Mouse (Mus musculus) neural tube, embryonic 10.5 days (tissue): ENCODE measurements around the gene Mex3a.

Experiments
- DNase-seq: peaks from one replicate; pipeline ENCODE4 v3.0.0-alpha.2; 2017; ENCODE audit warnings: low spot score; ENCODE audit errors: extremely low spot score

The Mex3a gene

GRCm38 (mm10) chr3:88527565-88527964, 4.6 kb upstream of the Mex3a start:
- no peak for DNase-seq

GRCm38 (mm10) chr3:88528646-88529045, 3.5 kb upstream of the Mex3a start:
- DNase-seq = no peak

GRCm38 (mm10) chr3:88529204-88530000, 2.8 kb upstream of the Mex3a start:
- DNase-seq = no peak

- peak; percentile 52 for DNase-seq
Observed at GRCm38 (mm10) chr3:88530082-88530864, 1.9 kb upstream of the Mex3a start.

- peak; percentile 94 for DNase-seq
Observed at GRCm38 (mm10) chr3:88531348-88532298, 572 bp upstream of the Mex3a start.

- DNase-seq = peak; percentile 75
Observed at GRCm38 (mm10) chr3:88532689-88533511, 705 bp downstream of the Mex3a start.

- peak; percentile 36 for DNase-seq
Observed at GRCm38 (mm10) chr3:88533706-88534105, 1.5 kb downstream of the Mex3a start.

GRCm38 (mm10) chr3:88535005-88535404, 2.8 kb downstream of the Mex3a start:
- DNase-seq = no peak

- no peak for DNase-seq
Observed at GRCm38 (mm10) chr3:88535527-88535926, 3.3 kb downstream of the Mex3a start.

GRCm38 (mm10) chr3:88536103-88536930, 4.1 kb downstream of the Mex3a start:
- peak; percentile 68 for DNase-seq

- no peak for DNase-seq
Observed at GRCm38 (mm10) chr3:88537146-88537545, 5.0 kb downstream of the Mex3a start.

- no peak for DNase-seq
Observed at GRCm38 (mm10) chr3:88538271-88539145, 6.3 kb downstream of the Mex3a start.

GRCm38 (mm10) chr3:88539397-88539796, 7.2 kb downstream of the Mex3a start:
- DNase-seq = no peak

GRCm38 (mm10) chr3:88540085-88540484, 7.9 kb downstream of the Mex3a start:
- DNase-seq = no peak

GRCm38 (mm10) chr3:88541622-88542401, 9.6 kb downstream of the Mex3a start:
- DNase-seq = no peak

GRCm38 (mm10) chr3:88542486-88542885, 10.3 kb downstream of the Mex3a start:
- DNase-seq = no peak

GRCm38 (mm10) chr3:88543174-88543573, 11.0 kb downstream of the Mex3a start:
- DNase-seq = no peak
